Mouse (Mus musculus) stomach, embryonic 16.5 days (tissue): Measurements from ENCODE around the gene Art4. TPM values are rescaled to one million over a fixed set of nuclear protein-coding genes. Genes with fewer than 3 reads are reported as not detected.
A peak's percentile ranks its signal among the peaks of the same experiment; 100 is the strongest.
"Not testable (repeated sequence)": the region's sequence is repeated elsewhere in the genome, so short reads cannot be mapped to it uniquely, and the experiment has no call there.

ENCODE experiments used
- ATAC-seq: fragments of 200-750 bp; cut with Nextera tagmentation; 2 replicates; pipeline ENCODE4 v1.8.0; 2017; ENCODE audit warnings: moderate number of reproducible peaks, moderate TSS enrichment; ENCODE audit not compliant: insufficient read depth, low FRiP score
- H3K27ac ChIP-seq: fragments of 300-500 bp; sonication (generic); 2 replicates; pipeline ENCODE4 v1.5.1; 2014; ENCODE audit warnings: low read length
- H3K27me3 ChIP-seq: fragments of 300-500 bp; sonication (generic); 2 replicates; pipeline ENCODE4 v1.6.1; 2014; ENCODE audit warnings: low read length, control low read depth, mixed read lengths; ENCODE audit not compliant: control insufficient read depth, insufficient read depth
- H3K36me3 ChIP-seq: fragments of 300-500 bp; sonication (generic); 2 replicates; pipeline ENCODE4 v1.6.1; 2014; ENCODE audit warnings: low read length; ENCODE audit not compliant: control insufficient read depth, insufficient read depth
- H3K4me1 ChIP-seq: fragments of 300-500 bp; sonication (generic); 2 replicates; pipeline ENCODE4 v1.6.1; 2014; ENCODE audit warnings: low read length, control low read depth, mixed read lengths; ENCODE audit not compliant: control insufficient read depth, insufficient read depth
- H3K4me2 ChIP-seq: fragments of 300-500 bp; sonication (generic); 2 replicates; pipeline ENCODE4 v1.6.1; 2014; ENCODE audit warnings: low read depth, low read length, mixed read lengths
- H3K4me3 ChIP-seq: fragments of 300-500 bp; sonication (generic); replicated peaks from 2 replicates; pipeline ENCODE4 v1.5.1; 2014; ENCODE audit warnings: mild to moderate bottlenecking, low read length
- H3K9ac ChIP-seq: fragments of 300-500 bp; sonication (generic); 2 replicates; pipeline ENCODE4 v1.6.1; 2014; ENCODE audit warnings: low read length
- H3K9me3 ChIP-seq: fragments of 300-500 bp; sonication (generic); replicated peaks from 2 replicates; pipeline ENCODE4 v1.6.1; 2016; ENCODE audit warnings: low read length, control low read depth; ENCODE audit not compliant: control insufficient read depth
- WGBS: fragments of 180-500 bp; shearing (Covaris S2); extraction: QIAGEN DNeasy Blood & Tissue Kit; methylation state at CpG from one replicate; pipeline ENCODE4 v1.1.7; 2014; 5-methylcytosine and 5-hydroxymethylcytosine counted together
- polyA plus RNA-seq: library from polyadenylated mRNA; unstranded; fragments of >200 nt; fragmentation: Nextera tagmentation; extraction: Ambion mirVana; gene quantifications from 2 replicates; pipeline ENCODE4 v1.2.1, GENCODE M21; 2015

Art4 gene
- polyA plus RNA-seq, 1 experiment from 2014 or later: 7.9 TPM

DNA sequence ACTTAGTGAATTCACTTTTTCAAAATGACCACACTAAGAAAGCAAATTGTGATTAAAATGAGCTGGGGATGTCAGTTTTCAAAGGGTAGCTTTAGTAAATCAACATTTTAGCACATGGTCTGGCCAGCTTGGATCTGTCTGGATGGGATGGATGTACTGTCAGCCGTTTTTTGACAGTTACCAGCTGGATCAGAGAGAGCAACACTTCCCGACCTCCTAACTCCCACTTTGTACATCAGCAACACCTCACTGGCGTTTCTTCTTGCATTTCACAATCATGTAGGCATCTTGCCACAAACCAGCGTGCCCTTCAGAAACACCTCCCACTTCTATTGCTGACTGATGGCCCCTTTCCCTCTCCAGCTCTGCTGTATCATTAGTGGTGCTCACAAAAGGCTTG lies 40.7 kb upstream of the Art4 start:
- 35% methylated on average over 4 of the region's 4 CpGs for WGBS
- ATAC-seq: no peak
- Histone ChIP-seq H3K27me3 (no peaks in the 10 kb centered on the region), H3K4me2 (no peak overlapping the region), H3K9ac (no peak overlapping the region), H3K9me3 (no peaks in the 10 kb centered on the region), H3K36me3 (no peaks in the 10 kb centered on the region), H3K27ac (peak overlapping the region; percentile 79), H3K4me1 (peaks cover 14% of the 10 kb centered on the region), H3K4me3 (no peak overlapping the region)

DNA sequence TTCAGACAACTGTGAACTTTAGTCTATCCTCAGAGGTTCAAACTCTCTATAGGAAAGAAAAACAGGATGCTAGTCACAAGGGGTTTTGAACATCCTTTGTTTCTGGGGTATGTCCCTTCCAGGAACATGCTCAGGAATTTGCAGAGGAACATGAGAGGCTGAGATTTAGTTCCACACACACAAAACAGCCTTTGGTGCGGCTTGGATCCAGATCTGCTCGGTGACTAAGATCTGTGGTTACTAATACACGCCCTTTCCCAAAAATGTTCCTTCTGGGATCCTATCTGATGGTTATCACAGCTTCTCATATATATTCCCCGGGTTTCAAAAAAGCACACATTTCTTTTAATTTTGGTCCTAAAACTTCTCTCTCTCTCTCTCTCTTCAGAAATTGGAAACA lies 40.3 kb upstream of the Art4 start:
- Histone ChIP-seq H3K36me3 (no peaks in the 10 kb centered on the region), H3K9me3 (no peaks in the 10 kb centered on the region), H3K27ac (peak overlapping the region; percentile 81), H3K4me1 (peaks cover 14% of the 10 kb centered on the region), H3K9ac (no peak overlapping the region), H3K4me3 (no peak overlapping the region), H3K27me3 (no peaks in the 10 kb centered on the region), H3K4me2 (no peak overlapping the region)
- 46% methylated on average over 4 of the region's 4 CpGs for WGBS
- no peak for ATAC-seq

DNA sequence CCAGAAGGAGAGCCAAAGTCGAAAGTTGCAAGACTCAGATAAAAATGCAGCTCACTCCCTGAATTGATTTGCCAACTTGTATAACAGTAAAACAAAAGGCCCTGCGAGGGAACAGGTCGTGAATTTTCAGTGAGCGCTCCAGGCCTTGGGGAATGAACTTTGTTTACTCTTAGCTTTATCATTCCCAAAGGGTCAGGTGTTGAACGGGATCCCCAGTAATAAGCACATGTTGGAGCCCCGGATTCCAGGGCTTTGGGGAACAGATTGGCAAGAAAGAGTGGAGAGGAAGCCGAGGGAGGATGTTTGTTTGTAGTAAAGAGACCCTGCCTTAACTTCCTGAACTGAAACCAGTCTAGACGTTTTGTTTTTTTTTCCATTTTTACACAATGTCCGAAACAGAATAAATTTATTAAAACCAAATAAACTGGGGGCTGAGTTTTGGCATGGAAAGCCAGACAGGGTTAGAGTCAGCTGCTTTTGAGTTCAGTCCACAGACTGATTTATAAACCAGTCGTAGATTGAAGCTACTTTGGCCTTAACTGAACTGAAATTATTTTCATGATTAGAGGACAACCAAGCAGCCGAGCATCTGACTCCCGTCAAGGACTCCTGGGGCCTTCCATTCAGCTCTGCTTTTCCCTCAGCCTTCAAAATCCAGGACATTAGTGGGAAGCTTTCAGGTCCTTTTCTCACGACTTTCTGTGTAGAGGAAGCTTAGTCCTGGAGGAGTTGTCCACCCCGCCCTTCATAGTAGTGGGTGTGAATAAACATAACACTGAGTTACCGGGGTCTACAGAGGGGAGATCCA lies 37.2 kb upstream of the Art4 start:
- no peaks in the 10 kb centered on the region for H3K9me3 ChIP-seq
- no peaks in the 10 kb centered on the region for H3K27me3 ChIP-seq
- ATAC-seq: peak; percentile 63
- peak overlapping the region; percentile 59 for H3K27ac ChIP-seq
- peak overlapping the region; percentile 4; the same call in 1 of the 2 replicates for H3K9ac ChIP-seq
- WGBS: 18% methylated on average over 15 of the region's 15 CpGs
- no peak overlapping the region for H3K4me3 ChIP-seq
- H3K4me1 ChIP-seq: peaks cover 14% of the 10 kb centered on the region
- H3K4me2 ChIP-seq: no peak overlapping the region
- H3K36me3 ChIP-seq: no peaks in the 10 kb centered on the region

DNA sequence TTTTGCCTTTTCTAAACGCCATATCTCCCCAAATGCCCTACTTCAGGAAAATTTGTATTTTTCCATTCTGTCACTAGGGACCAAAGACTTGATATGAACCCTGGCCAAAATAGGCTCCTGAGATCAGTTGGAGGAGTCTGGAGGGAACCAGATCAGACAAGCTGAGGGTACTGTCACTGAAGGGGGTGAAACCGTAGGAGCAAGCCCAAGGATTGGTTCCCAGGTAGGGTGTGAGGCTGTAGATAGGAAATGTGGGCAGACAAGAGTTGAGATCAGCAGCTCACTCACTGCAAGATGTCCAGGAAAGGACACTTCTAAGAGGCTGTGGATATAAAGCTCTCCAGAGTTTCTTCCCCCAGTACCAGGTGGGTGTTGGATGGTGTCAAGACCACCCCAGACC lies 34.5 kb upstream of the Art4 start:
- no peak overlapping the region for H3K9ac ChIP-seq
- H3K4me1 ChIP-seq: peaks cover 22% of the 10 kb centered on the region
- ATAC-seq: no peak
- no peaks in the 10 kb centered on the region for H3K36me3 ChIP-seq
- no peaks in the 10 kb centered on the region for H3K27me3 ChIP-seq
- H3K4me2 ChIP-seq: no peak overlapping the region
- no peaks in the 10 kb centered on the region for H3K9me3 ChIP-seq
- H3K4me3 ChIP-seq: no peak overlapping the region
- H3K27ac ChIP-seq: no peak overlapping the region
- 91% methylated on average over 2 of the region's 2 CpGs for WGBS

DNA sequence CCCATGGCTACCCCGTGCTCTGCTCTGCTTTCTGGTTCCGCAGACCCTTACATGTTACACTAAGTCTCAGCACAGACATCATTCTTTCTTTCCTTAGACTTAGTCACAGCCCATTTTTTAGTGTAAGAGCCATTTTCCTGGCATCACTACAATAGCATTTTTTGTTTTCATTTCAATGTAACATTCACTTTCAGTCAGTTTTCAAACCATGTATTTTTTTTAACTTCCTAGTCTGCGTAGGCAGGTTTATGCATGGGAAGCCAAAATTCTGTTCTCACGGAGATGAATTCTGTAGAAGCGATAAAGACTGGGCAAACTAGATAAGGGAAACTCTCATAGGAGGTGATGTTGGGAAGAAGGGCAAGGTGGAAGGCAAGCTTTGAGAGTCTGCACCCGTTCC lies 32.0 kb upstream of the Art4 start:
- no peak overlapping the region for H3K4me3 ChIP-seq
- ATAC-seq: no peak
- H3K4me2 ChIP-seq: no peak overlapping the region
- H3K36me3 ChIP-seq: no peaks in the 10 kb centered on the region
- H3K9me3 ChIP-seq: no peaks in the 10 kb centered on the region
- no peak overlapping the region for H3K27ac ChIP-seq
- WGBS: 84% methylated on average over 6 of the region's 6 CpGs
- H3K27me3 ChIP-seq: no peaks in the 10 kb centered on the region
- peaks cover 12% of the 10 kb centered on the region for H3K4me1 ChIP-seq
- H3K9ac ChIP-seq: no peak overlapping the region

DNA sequence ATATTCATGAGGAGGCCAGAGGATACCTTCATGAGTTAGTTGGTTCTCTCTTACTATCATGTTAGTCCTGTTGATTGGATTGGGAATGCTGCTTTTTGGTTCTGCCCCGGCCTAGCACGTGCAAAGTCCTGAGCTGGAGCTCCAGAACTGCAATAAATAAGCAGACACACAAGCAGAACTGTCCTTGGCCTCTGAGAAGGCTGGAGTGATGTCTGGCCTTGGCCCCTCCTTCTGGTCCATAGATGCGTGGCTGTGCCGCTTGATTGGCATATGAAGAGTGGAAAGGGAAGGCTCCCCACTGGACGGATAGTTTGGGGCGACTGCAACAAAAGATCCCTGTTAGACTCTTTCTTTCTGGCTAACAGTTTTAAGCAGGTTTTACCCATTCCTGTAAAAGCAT lies 31.5 kb upstream of the Art4 start:
- H3K9me3 ChIP-seq: no peaks in the 10 kb centered on the region
- 88% methylated on average over 6 of the region's 6 CpGs for WGBS
- no peaks in the 10 kb centered on the region for H3K36me3 ChIP-seq

DNA sequence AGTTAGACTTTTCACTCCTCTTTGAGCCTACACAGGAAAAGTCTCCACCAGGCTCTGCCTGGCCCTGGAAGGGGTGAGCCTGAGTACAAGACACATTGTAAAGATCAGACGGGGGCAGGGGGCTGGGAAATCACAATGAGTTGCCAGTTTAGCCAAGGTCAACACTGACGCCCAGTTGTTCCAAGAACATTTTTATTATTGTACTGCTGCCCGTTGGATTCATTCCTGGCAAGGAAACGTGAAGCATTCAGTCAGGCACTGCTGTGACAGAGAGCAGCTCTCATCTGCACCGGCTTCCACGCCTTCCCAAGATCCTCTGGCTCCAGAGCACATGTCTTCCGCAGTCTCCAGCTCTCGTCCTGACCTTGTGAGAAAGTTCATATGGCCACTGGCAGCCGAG lies 30.3 kb upstream of the Art4 start:
- Histone ChIP-seq H3K9ac (0 out of 2 replicates have a peak overlapping the region, but pooled peaks have one; percentile 1), H3K27ac (peak overlapping the region; percentile 71), H3K9me3 (no peaks in the 10 kb centered on the region), H3K27me3 (no peaks in the 10 kb centered on the region), H3K4me3 (no peak overlapping the region), H3K36me3 (no peaks in the 10 kb centered on the region), H3K4me1 (peaks cover 11% of the 10 kb centered on the region; the same call in 1 of the 2 replicates), H3K4me2 (no peak overlapping the region)
- WGBS: 29% methylated on average over 9 of the region's 9 CpGs
- peak; percentile 90 for ATAC-seq

More for the DNA sequence above, 31.5 kb upstream of the Art4 start:
- H3K27ac ChIP-seq: no peak overlapping the region
- no peak overlapping the region for H3K4me3 ChIP-seq
- no peak overlapping the region for H3K9ac ChIP-seq
- no peak overlapping the region for H3K4me2 ChIP-seq
- ATAC-seq: no peak
- H3K27me3 ChIP-seq: no peaks in the 10 kb centered on the region
- peaks cover 8% of the 10 kb centered on the region; the same call in 1 of the 2 replicates for H3K4me1 ChIP-seq

DNA sequence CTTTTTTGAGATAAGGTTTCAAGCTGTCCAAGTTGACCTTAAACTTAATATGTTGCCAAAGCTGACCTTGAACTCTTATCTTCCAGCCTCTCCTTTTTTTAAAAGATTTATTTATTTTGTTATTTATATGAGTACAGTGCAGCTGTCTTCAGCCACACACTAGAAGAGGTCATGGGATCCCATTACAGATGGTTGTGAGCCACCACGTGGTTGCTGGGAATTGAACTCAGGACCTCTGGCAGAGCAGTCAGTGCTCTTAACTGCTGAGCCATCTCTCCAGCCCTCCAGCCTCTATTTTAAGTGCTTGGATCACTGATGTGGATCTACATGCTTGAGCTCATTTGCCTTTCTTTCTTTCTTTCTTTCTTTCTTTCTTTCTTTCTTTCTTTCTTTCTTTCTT lies 27.2 kb upstream of the Art4 start:
- H3K9ac ChIP-seq, ATAC-seq, H3K4me3 ChIP-seq, H3K27ac ChIP-seq, H3K9me3 ChIP-seq, H3K27me3 ChIP-seq, H3K36me3 ChIP-seq, H3K4me2 ChIP-seq: not testable (repeated sequence)
- peaks cover 11% of the 10 kb centered on the region; the same call in 1 of the 2 replicates for H3K4me1 ChIP-seq
- 45% methylated on average over 1 of the region's 1 CpGs for WGBS

DNA sequence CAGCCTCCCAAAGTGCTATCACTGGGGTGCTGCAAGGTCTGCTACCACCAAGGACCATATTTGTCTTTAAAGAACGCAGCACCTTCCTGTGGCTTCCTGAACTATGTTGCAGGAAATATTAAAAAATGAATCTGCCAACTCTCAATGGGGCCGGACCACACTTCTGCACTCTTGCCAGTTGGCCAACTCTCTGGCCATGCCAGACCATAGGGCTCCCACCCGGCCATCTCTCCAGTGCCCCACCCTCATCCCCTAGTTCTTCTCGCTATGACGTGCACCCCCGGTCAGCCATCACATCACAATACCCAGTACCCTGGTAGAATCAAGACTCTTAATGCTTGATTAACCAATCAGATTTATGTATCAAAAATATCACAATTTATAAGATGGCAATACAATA lies 26.4 kb upstream of the Art4 start:
- no peak overlapping the region for H3K4me2 ChIP-seq
- H3K27ac ChIP-seq: no peak overlapping the region
- peaks cover 11% of the 10 kb centered on the region; the same call in 1 of the 2 replicates for H3K4me1 ChIP-seq
- no peaks in the 10 kb centered on the region for H3K27me3 ChIP-seq
- no peak overlapping the region for H3K4me3 ChIP-seq
- WGBS: 93% methylated on average over 6 of the region's 6 CpGs
- no peaks in the 10 kb centered on the region for H3K9me3 ChIP-seq
- H3K9ac ChIP-seq: no peak overlapping the region
- no peaks in the 10 kb centered on the region for H3K36me3 ChIP-seq
- ATAC-seq: no peak
